Mouse (Mus musculus) stomach, embryonic 14.5 days (tissue): ENCODE results near the gene Tmem53. TPM values are rescaled to one million over a fixed set of nuclear protein-coding genes. Genes with fewer than 3 reads are reported as not detected.

Experiments
- ATAC-seq: fragments of 200-750 bp; cut with Nextera tagmentation; 2 replicates; pipeline ENCODE4 v1.8.0; 2017; ENCODE audit warnings: low read depth, moderate TSS enrichment; ENCODE audit not compliant: insufficient number of reproducible peaks, insufficient read depth, low FRiP score
- H3K27ac ChIP-seq: fragments of 300-500 bp; sonication (generic); 2 replicates; pipeline ENCODE4 v1.5.1; 2014; ENCODE audit warnings: mild to moderate bottlenecking, low read length, moderate library complexity, mixed read lengths
- H3K27me3 ChIP-seq: fragments of 300-500 bp; sonication (generic); 2 replicates; pipeline ENCODE4 v1.6.1; 2014; ENCODE audit warnings: low read length, control low read depth, mixed read lengths; ENCODE audit not compliant: control insufficient read depth, insufficient read depth
- H3K36me3 ChIP-seq: fragments of 300-500 bp; sonication (generic); 2 replicates; pipeline ENCODE4 v1.6.1; 2014; ENCODE audit warnings: mild to moderate bottlenecking, control low read depth, low read length, moderate library complexity, mixed read lengths; ENCODE audit not compliant: control insufficient read depth, insufficient read depth
- H3K4me1 ChIP-seq: fragments of 300-500 bp; sonication (generic); 2 replicates; pipeline ENCODE4 v1.6.1; 2014; ENCODE audit warnings: low read length, control low read depth, mixed read lengths; ENCODE audit not compliant: control insufficient read depth, insufficient read depth
- H3K4me2 ChIP-seq: fragments of 300-500 bp; sonication (generic); replicated peaks from 2 replicates; pipeline ENCODE4 v1.6.1; 2014; ENCODE audit warnings: low read depth, low read length, control low read depth
- H3K4me3 ChIP-seq: fragments of 300-500 bp; sonication (generic); 2 replicates; pipeline ENCODE4 v1.5.1; 2014; ENCODE audit warnings: low read depth, low read length, control low read depth
- H3K9ac ChIP-seq: fragments of 300-500 bp; sonication (generic); replicated peaks from 2 replicates; pipeline ENCODE4 v1.6.1; 2014; ENCODE audit warnings: low read depth, mild to moderate bottlenecking, control low read depth, low read length, moderate library complexity, mixed read lengths
- H3K9me3 ChIP-seq: fragments of 300-500 bp; sonication (generic); 2 replicates; pipeline ENCODE4 v1.6.1; 2016; ENCODE audit warnings: low read depth, low read length, control low read depth; ENCODE audit not compliant: control insufficient read depth
- WGBS: fragments of 180-500 bp; shearing (Covaris S2); extraction: QIAGEN DNeasy Blood & Tissue Kit; methylation state at CpG from one replicate; pipeline ENCODE4 v1.1.7; 2014; 5-methylcytosine and 5-hydroxymethylcytosine counted together
- polyA plus RNA-seq: library from polyadenylated mRNA; unstranded; fragments of >200 nt; fragmentation: Nextera tagmentation; extraction: Ambion mirVana; gene quantifications from 2 replicates; pipeline ENCODE4 v1.2.1, GENCODE M21; 2014

The Tmem53 gene
- polyA plus RNA-seq, 1 experiment from 2014 or later, result 18.9 TPM

- WGBS, result 66% methylated on average over 2 of the region's 2 CpGs
- no peak overlapping the region for H3K9ac ChIP-seq
- peaks cover 44% of the 10 kb centered on the region for H3K36me3 ChIP-seq
Observed at GRCm38 (mm10) chr4:117279253-117279642, 27.5 kb downstream of the Tmem53 start.

GRCm38 (mm10) chr4:117280397-117280930 is 28.7 kb downstream of the Tmem53 start:
- H3K36me3 ChIP-seq, result peaks cover 48% of the 10 kb centered on the region
- no peak for ATAC-seq
- 85% methylated on average over 8 of the region's 8 CpGs for WGBS

More at GRCm38 (mm10) chr4:117279253-117279642, 27.5 kb downstream of the Tmem53 start:
- Histone ChIP-seq H3K27ac (no peak overlapping the region), H3K27me3 (no peaks in the 10 kb centered on the region), H3K4me2 (no peak overlapping the region), H3K9me3 (peaks cover 4% of the 10 kb centered on the region), H3K4me1 (peaks cover 31% of the 10 kb centered on the region), H3K4me3 (no peak overlapping the region)
- no peak for ATAC-seq

GRCm38 (mm10) chr4:117281090-117281845 is 29.5 kb downstream of the Tmem53 start:
- Histone ChIP-seq H3K4me3 (no peak overlapping the region), H3K9me3 (no peaks in the 10 kb centered on the region), H3K4me2 (no peak overlapping the region), H3K27ac (no peak overlapping the region), H3K4me1 (peaks cover 30% of the 10 kb centered on the region), H3K9ac (no peak overlapping the region), H3K27me3 (no peaks in the 10 kb centered on the region), H3K36me3 (peaks cover 55% of the 10 kb centered on the region)
- no peak for ATAC-seq
- WGBS, result 51% methylated on average over 19 of the region's 19 CpGs

More at GRCm38 (mm10) chr4:117280397-117280930, 28.7 kb downstream of the Tmem53 start:
- Histone ChIP-seq H3K27me3 (no peaks in the 10 kb centered on the region), H3K9ac (no peak overlapping the region), H3K27ac (no peak overlapping the region), H3K9me3 (no peaks in the 10 kb centered on the region), H3K4me3 (no peak overlapping the region), H3K4me1 (peaks cover 35% of the 10 kb centered on the region), H3K4me2 (no peak overlapping the region)

GRCm38 (mm10) chr4:117283271-117284191 is 31.8 kb downstream of the Tmem53 start:
- Histone ChIP-seq H3K9me3 (no peaks in the 10 kb centered on the region), H3K27ac (no peak overlapping the region; the same call in 1 of the 2 replicates), H3K4me1 (peaks cover 27% of the 10 kb centered on the region), H3K9ac (no peak overlapping the region), H3K36me3 (peaks cover 46% of the 10 kb centered on the region), H3K27me3 (no peaks in the 10 kb centered on the region), H3K4me2 (no peak overlapping the region), H3K4me3 (no peak overlapping the region)
- 19% methylated on average over 22 of the region's 22 CpGs for whole genome bisulfite sequencing
- ATAC-seq, result 0 out of 2 replicates have a peak, but pooled peaks have one; percentile 33

GRCm38 (mm10) chr4:117284363-117284762 is 32.6 kb downstream of the Tmem53 start:
- Histone ChIP-seq H3K4me3 (no peak overlapping the region), H3K9ac (no peak overlapping the region), H3K27me3 (no peaks in the 10 kb centered on the region), H3K4me2 (no peak overlapping the region), H3K27ac (no peak overlapping the region), H3K9me3 (no peaks in the 10 kb centered on the region), H3K36me3 (peaks cover 46% of the 10 kb centered on the region), H3K4me1 (peaks cover 21% of the 10 kb centered on the region)
- no peak for ATAC-seq
- 40% methylated on average over 4 of the region's 4 CpGs for WGBS

GRCm38 (mm10) chr4:117288277-117288926 is 36.7 kb downstream of the Tmem53 start:
- H3K27me3 ChIP-seq, result no peaks in the 10 kb centered on the region
- peaks cover 27% of the 10 kb centered on the region for H3K36me3 ChIP-seq
- no peak for ATAC-seq
- peak overlapping the region; percentile 80 for H3K4me2 ChIP-seq
- 16% methylated on average over 25 of the region's 25 CpGs for WGBS
- H3K4me1 ChIP-seq, result peaks cover 24% of the 10 kb centered on the region
- H3K27ac ChIP-seq, result peak overlapping the region; percentile 95
- peak overlapping the region; percentile 68 for H3K4me3 ChIP-seq
- no peaks in the 10 kb centered on the region for H3K9me3 ChIP-seq
- peak overlapping the region; percentile 67 for H3K9ac ChIP-seq

GRCm38 (mm10) chr4:117288927-117289801 is 37.4 kb downstream of the Tmem53 start:
- peak overlapping the region; percentile 95 for H3K27ac ChIP-seq
- H3K4me3 ChIP-seq, result peak overlapping the region; percentile 68
- WGBS, result under 1% methylated on average over 66 of the region's 80 CpGs
- H3K36me3 ChIP-seq, result peaks cover 27% of the 10 kb centered on the region
- peak overlapping the region; percentile 80 for H3K4me2 ChIP-seq
- peak overlapping the region; percentile 67 for H3K9ac ChIP-seq
- ATAC-seq, result peak; percentile 95
- peaks cover 19% of the 10 kb centered on the region for H3K4me1 ChIP-seq
- no peaks in the 10 kb centered on the region for H3K27me3 ChIP-seq
- no peaks in the 10 kb centered on the region for H3K9me3 ChIP-seq
